Mouse (Mus musculus) fat pad, adult 2 months (tissue): ENCODE results near the gene Zfp942.
"Not testable (repeated sequence)": the region's sequence is repeated elsewhere in the genome, so short reads cannot be mapped to it uniquely, and the experiment has no call there.

ENCODE experiments used
- DNase-seq: peaks from one replicate; pipeline ENCODE4 v3.0.0-alpha.2; 2011; ENCODE audit warnings: low read depth, low spot score; ENCODE audit errors: extremely low read depth

Zfp942 gene

GRCm38 (mm10) chr17:21962107-21962907 is at the start of gene Zfp942, which contains the start of gene Zfp943:
Zfp942 (minus strand) TSS chr17:21962464.
Zfp943 (plus strand) TSS chr17:21962552.
- DNase-seq: not testable (repeated sequence)

DNA sequence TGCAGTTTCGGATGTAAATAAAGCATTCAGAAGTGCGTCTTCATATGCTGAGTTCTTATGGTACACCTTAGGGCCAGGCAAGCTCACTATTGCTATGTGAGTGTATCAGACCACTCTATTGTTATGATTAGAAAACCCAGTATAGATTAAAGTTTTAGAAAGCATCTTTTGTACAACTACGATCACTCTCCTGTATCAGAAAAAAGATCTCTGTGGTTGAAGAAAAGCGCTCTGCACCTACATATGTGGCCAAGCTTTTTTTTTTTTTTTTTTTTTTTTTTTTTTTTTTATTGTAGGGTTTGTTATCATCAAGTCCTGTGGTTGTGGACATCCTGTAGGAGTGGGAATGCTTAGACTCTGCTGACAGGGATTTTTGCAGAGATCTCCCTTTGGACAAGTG is 1.0 kb upstream of the Zfp942 start:
- DNase-seq: no peak

- peak; percentile 5 for DNase-seq
These were observed 52.7 kb downstream of the Zfp942 start, which contains the start of gene Zfp995 for GRCm38 (mm10) chr17:21909456-21910052. Zfp995 (minus strand) TSS chr17:21909926.

DNA sequence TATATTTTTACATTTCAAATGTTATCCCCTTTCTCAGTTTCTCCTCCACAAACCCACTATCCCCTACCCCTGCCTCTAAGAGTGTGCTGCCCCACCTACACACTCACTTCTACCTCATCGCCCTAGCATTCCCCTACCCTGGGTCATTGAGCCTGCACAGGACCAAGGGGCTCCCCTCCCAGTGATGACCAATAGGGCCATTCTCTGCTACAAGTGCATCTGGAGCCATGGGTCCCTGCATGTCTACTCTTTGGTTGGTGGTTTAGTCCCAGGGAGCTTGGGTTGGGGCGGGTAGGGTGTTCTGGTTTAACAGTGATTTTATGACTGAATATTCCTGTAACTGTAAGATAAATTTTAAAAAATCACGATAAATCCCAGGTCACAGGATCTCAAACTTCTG is 53.2 kb downstream of the Zfp942 start:
- DNase-seq: no peak
